Mouse (Mus musculus): Measurements from ENCODE around the gene Sfmbt1.

DNA sequence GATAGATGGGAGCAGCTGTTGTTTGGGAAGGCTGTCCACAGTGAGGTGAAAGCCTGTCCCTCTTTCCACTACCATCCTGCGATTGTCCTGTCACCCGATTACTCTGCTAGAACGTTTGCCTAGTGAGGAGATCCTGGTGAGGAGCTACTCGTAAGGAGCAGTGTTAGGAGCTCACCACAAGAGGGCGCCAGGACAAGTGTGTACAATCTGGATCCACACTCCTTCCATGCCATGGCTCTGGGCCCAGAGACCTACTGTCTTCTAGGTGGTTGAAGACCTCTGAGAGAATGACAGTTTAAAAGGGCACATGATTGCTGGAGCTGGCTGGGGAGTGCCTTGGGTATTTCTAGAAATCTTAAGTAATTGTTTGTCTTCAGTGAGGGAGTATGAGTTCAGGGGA, 152.4 kb downstream of the Sfmbt1 start:
- TF ChIP-seq ZC3H11A (IDR thresholded peaks at IDR 0.05; ENCODE audit: borderline replicate concordance, low read depth, low read length) (no peak), HCFC1 (IDR thresholded peaks at IDR 0.05; ENCODE audit: borderline replicate concordance, insufficient read depth, low read length) (no peak)

Data from ES-E14 (cell line).